Mouse (Mus musculus): ENCODE measurements around the gene Zc3h7b. TPM values are rescaled to one million over a fixed set of nuclear protein-coding genes. Genes with fewer than 3 reads are reported as not detected.

Zc3h7b gene
- total RNA-seq, 2 experiments from 2014 or later, result 129 to 141 TPM

Other genes with a start within 250 kb of the Zc3h7b start
- gene Ep300, start 159.7 kb upstream of the Zc3h7b start, total RNA-seq (2021), result 10 to 100 TPM; 67.8 to 76.0 TPM
- gene L3mbtl2, start 81.2 kb upstream of the Zc3h7b start, total RNA-seq (2021), result 10 to 100 TPM; 34.6 to 37.5 TPM
- 10 to 100 TPM; 11.5 to 12.6 TPM for gene Chadl, start 47.8 kb upstream of the Zc3h7b start, total RNA-seq (2021)
- 100 to 1,000 TPM; 158 to 165 TPM for gene Rangap1, start 473 bp downstream of the Zc3h7b start, total RNA-seq (2021)
- 100 to 1,000 TPM; 300 to 307 TPM for gene Tef, start 57.4 kb downstream of the Zc3h7b start, total RNA-seq (2021)
- gene Tob2, start 113.7 kb downstream of the Zc3h7b start, total RNA-seq (2021), result 10 to 100 TPM; 30.5 to 36.4 TPM
- gene Phf5a, start 126.9 kb downstream of the Zc3h7b start, total RNA-seq (2021), result 10 to 100 TPM; 31.2 to 33.5 TPM
- gene Aco2, start 127.3 kb downstream of the Zc3h7b start, total RNA-seq (2021), result 100 to 1,000 TPM; 449 to 462 TPM
- 10 to 100 TPM; 44.5 to 48.2 TPM for gene Polr3h, start 181.2 kb downstream of the Zc3h7b start, total RNA-seq (2021)
- 10 to 100 TPM; 74.5 to 77.1 TPM for gene Csdc2, start 191.7 kb downstream of the Zc3h7b start, total RNA-seq (2021)
- gene Pmm1, start 215.9 kb downstream of the Zc3h7b start, total RNA-seq (2021), result 100 to 1,000 TPM; 209 to 220 TPM
- gene 1700029P11Rik, start 235.5 kb downstream of the Zc3h7b start, total RNA-seq (2021), result not detected
- gene Xrcc6, start 242.8 kb downstream of the Zc3h7b start, total RNA-seq (2021), result 10 to 100 TPM; 25.5 to 27.2 TPM